Mouse (Mus musculus) layer of hippocampus, postnatal 25 days (tissue): ENCODE results near the gene Lmntd1. TPM values are rescaled to one million over a fixed set of nuclear protein-coding genes. Genes with fewer than 3 reads are reported as not detected.

ENCODE experiments used
- DNase-seq, 2 experiments: peaks; one replicate each; pipeline ENCODE4 v3.0.0; 2022; ENCODE audit warnings: mixed read lengths in 2 of 2, low spot score in 1 of 2; ENCODE audit errors: extremely low spot score in 1 of 2
- total RNA-seq, 2 experiments: library from RNA; stranded (reverse); gene quantifications; 2 replicates each; pipeline ENCODE4 v1.2.3; 2021

Lmntd1 gene
- total RNA-seq = 1 to 10 TPM in 1 of 2 experiments, under 1 TPM in 1; 0.81 to 1.9 TPM

DNA sequence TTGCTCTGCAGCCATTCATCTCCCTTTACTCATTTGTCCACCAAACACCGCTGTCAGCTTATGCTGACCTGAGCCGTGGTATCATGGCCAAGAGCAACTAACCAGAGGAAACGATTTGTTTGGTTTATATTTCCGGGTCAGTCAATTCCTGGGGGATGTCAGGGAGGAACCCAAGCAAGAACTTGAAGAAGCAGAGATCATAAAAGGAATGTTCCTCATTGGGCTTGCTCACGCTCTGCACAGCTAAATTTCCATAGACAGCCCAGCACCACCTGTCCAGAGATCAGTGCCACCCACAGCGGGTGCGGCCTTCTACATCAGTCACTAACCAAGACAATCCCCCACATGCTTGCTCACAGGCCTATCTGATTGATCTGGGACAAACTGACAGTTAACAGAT, at the start of gene Lmntd1:
Lmntd1 (minus strand) TSS at position 101 of the 400 bp plus-strand sequence.
- no peak for DNase-seq

DNA sequence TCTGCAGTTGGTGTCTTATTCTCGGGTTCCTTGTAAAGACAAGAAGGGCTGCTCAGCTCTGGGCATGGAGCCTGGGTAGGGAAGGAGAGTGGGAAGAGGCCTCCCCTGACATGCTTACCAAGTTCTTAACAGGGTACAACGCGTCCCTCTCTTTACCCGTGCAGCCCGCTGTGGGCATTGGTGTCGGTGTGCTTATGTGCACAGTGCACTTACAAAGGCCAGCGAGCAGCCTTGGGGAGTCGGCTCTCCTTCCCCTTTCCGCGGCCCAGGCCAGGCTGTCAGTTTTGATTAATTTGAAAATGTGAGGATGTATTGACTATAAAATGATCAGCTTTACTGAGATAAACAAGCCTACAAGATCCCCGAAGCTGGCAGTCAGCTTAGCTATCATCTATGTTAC, 46.8 kb upstream of the Lmntd1 start:
- no peak for DNase-seq

DNA sequence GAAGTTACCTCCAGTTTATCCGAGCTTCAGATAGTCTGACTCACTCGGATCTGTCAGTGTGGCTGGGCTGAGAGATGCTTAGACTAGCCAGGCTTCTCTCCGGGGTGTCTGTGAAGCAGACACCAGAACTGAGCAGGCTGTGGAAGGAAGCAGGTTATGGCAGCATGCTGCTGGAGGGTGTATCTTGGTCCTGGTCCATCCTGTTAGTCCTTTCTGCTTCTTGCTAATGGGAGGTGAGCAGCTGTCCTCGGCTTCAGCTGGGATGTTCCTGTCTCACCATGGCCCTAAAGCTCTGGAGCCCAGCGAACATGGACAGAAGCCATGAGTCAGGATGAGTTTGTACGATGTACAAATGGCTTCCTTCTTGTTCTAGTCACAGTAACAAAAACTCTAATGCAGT, 45.0 kb upstream of the Lmntd1 start:
- no peak for DNase-seq

DNA sequence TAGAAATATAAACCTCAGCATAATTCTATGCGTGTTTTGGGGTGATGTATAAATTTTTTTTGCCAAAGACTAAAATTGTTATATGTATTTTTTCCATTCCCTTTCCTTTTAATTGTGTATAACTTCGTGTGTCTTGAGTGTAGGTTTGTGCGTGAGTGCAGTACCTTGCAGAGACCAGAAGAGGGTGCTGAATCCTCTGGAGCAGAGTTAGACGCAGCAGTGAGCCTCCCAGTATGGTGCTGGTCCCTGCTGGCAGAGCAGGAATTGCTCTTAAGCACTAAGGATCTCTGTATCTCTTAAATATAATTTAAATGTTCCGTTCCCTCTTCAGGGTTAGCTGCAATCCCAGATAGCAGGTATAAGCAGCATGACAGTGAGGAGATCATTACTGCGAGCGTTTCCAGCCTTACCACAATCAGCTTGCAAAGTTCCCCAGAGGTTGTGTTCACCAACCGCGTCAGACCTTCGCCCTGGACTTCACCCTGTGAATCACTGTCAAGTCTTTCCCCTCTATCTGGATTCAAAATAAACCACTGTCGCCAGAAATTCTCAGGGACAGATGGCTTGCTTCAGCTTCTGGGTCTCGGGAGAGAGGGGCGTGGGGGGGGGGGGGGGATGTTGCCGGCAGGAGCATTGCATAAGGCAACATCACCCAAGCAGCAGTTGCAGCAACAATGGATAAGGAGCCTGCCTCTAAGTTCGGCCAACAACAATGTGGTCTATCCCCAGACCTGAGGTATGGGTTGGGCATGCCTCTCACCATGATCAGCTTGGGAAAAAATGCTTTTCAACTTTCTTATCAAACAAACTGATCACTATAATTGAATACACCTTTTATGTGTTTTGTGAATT, 42.8 kb upstream of the Lmntd1 start:
- DNase-seq = no peak

DNA sequence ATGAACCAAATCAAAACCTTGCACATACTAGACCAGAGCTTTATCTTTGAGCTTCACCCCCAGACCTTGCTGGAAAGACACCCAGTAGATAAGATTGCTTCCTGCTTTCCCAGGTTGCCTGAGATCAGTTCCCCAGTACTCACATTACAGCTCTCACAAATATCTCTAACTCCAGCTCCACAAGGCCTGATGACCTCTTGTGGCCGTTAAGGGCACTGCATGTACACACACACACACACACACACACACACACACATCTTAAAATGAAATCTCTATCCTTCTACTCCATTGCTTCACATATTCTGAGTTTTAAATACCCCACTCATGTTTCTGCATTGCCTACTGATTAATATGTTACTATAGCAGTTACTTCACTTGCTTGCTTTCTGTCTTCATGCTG, 41.6 kb upstream of the Lmntd1 start:
- DNase-seq = no peak

DNA sequence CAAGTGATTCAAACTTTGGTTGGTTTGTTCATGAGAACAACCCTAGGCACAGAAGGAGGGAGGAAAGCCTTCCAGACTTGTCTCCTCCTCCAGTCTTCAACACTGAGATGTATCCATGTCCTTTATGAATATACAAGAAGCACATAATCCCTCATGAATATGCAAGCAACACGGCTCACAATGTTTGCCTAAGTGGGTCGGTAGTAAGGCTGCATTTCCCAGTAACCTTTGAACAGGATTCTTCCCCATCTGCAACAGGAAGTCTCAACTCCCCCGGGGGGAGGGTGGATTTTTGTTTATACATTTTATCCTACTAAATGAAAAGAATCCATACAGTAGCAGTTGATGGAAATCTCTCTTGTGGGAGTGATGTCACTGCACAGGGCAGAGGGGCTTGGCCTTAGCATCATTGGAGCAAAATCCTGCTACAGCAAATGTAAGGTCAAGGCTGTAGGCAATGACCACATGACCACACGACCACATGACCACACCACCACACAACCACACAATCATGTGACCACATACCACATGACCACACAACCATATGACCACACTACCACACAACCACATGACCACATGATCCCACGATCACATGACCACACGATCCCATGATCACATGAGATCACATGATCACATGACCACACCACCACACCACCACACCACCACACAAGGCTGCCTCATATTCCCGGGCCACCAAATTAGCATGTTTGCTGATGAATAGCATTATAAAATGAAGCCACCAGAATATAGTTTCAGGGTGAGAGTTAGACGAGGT, 40.1 kb upstream of the Lmntd1 start:
- DNase-seq = no peak

DNA sequence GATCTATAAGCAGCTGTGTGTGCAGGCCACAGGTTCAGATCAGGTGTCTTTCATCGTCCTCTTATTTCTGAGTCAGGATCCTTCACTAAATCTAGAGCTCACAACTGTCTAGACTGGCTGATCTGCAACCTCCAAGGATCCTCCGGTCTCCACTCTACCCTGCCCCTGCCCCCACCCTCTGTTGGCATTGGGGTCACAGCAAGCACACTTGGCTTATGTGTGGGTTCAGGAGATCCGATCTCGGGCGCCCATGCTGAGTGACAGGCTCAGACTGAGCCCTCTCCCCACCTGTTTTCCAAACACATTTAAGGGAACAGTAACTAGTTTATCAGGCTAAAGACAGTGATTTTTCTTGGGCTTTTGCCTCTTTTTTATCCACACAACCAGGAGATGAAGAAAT, 39.5 kb upstream of the Lmntd1 start:
- DNase-seq = no peak

DNA sequence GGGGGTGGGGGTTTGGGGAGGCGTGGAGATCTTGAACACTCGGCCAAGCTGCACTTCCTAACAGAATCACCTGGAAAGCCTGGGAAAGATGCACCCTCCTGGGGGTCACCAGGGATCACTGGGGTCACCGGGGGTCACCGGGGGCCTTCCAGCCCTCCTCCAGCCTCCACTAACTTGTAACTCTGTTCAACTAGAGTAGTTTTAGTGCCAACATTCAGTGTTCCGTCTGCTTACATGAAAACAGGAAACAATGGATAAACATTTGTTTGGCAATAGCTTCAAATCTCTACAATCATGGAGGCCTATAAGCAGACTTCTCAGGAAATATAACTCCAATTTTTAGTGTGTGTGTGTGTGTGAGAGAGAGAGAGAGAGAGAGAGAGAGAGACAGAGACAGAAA, 38.9 kb upstream of the Lmntd1 start:
- no peak for DNase-seq

DNA sequence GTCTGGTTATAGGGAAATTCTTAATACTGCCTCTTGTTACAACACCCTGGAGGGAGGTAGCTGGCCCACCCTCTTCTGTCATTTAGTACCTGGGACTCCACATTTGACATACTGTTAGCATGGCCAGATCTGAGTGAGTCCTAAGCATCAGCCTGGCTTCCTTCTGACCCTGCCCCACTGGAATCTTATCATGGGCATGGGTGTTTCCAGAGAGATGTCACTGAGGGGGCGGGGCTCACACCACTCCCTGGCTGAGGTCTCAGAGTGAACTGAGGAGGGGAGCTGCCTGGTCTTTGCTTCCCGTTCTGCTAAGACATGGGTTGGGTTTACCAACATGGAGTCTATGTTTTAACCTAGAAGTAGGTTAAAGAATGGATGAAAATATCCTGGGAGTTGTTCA, 37.9 kb upstream of the Lmntd1 start:
- DNase-seq = no peak

DNA sequence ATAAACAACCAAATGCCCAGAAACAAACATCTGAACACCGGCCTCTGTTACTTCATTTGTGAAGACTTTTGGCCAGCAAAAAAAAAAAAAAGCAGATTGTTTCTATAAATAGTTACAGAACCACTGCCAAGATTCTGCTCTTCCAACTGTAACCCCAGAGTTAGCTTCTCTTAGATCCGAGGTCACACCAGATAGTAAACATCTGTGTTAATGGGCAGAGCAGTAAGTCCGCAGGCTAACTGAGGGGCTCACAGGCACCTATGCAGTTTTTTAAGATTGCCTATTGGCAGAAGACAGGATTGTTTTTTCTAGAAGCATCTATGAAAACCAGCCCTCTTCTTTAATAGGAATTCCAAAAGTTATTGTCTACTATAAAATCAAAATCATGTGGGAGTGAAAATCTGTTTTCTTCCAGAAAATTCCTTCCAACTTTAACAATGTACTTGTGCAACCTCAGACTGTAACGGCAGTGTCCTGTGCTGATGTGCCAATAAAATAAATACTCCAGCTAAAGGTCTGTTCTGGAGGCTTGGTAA, 26.9 kb upstream of the Lmntd1 start:
- DNase-seq = no peak

DNA sequence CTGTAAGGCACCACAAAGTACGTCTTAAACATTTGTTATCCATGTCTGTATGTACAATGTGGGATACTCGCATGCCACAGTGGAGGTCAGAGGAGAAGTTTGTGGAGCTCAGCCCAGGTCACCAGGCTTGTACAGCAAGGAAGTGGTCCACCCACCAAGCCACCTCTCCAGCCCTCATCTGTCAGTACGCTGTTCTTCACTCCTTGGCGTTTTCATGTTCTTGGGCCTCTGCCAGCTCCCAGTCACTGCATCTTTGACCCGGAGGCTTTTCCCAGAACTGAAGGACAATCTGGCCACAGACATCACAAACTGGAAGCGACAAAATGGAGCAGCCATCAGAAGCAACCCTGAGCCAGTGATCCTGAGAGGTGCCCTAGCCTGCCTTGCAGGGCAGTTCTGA, 24.1 kb upstream of the Lmntd1 start:
- no peak for DNase-seq

DNA sequence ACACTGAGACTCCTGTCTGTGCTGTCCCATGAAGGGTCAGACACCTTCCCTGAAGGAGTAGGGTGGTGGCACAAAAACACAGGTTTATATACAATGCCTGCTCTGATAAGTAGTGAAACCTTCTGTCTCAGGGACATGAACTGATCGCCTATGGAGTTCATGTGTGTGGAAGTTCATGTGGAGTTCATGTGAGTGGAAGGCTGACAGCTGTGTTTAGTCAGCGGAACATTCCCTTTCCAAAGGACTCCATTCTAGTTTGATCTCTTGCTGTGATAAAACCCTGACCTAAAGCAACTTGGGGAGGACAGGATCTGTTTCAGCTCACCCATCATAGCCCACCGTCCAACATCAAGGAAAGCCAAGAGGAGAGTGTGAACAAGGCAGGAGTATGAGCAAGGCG, 22.6 kb upstream of the Lmntd1 start:
- no peak for DNase-seq

DNA sequence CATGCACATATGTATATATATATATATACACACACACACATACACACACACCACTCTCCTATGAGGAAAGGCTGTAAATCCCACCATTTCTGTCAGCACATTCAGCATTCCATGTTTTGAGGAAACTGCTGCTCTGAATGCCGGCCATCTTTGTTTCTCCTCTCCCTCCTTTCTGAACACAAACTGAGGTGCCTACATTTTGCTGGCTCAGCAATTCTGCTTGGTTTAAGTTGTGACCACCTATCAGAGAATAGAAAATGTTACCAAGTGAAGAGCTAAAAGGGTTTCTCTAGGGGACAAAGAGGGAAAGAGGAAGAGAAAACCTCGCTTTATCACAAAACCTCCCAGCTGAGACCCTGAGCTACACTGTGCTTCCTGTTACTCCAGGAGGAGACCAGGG, 20.3 kb upstream of the Lmntd1 start:
- no peak for DNase-seq

DNA sequence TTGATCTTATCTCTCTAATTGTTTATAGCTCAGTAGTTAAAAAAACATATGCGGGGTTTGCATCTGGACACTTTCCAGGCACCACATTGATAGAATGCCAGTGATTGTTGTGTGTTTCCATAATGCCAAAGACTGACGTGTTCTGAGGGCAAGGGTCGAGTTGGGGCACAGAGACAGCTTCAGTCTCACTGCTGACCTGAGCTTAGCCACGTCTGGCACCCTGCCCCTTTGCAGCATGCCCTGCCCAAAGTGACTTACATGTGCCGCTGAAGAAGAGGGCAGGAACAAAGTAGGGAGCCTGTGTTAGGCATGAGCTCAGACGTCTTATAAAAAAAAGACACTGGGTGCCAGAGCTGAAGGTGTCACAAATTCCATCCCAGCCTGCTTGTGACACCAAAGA, 16.1 kb upstream of the Lmntd1 start:
- DNase-seq = no peak

DNA sequence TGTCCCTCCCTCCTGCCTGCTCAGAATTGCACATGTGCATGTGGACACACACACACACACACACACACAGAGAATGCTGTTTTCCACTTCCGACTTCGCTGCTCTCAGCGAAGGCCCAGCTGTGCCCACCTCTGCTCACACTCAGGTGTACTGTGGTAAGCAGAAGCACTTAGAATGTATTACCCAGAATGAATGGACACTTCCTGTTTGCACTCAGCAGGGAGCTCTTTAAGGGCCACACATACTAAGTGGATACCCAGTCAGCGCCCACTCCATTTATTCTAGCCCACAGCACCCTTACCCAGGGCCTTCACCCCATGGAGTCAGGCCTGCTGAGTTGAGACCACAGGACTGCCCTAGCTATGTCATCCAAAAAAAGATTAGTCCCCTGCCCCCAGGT, 9.0 kb upstream of the Lmntd1 start:
- DNase-seq = no peak

DNA sequence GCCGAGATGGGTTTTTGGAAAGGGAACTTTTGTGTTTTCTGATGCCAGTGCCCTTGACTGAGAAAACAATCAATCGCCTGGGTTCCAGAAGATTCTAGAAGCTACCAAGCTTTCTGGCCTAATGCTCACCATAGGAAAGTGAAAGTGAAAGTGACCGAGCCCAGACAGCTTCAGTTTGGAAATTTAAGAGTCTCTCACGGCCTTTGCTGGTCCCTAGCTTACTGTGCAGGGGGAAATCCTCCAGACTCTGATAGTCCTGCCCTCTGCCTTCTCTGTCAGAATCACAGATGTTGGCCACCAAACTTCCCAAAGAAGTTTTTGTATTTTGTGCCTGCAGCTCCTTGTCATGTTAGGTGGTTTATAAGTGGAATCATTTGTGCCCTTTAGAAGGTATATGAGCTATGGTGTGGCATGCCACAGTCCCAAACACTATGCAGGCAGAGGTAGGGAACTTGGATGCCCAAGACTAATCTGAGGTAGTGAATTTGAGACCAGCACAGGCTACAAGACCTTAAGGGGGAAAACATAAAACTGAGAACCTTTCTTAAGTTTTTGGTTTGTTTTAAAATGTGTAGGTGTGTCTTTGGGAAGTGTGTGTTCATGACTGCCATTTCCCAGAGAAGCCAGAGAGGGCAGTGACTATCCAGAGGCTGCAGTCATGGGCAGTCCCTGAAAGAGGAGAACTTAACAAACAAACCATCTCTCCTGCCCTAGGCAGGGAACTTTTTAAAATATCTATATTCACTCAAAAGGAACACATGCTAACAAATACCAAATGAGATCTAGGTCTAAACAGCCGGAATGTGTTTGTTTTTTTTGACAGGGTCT, 2.5 kb upstream of the Lmntd1 start:
- no peak for DNase-seq

DNA sequence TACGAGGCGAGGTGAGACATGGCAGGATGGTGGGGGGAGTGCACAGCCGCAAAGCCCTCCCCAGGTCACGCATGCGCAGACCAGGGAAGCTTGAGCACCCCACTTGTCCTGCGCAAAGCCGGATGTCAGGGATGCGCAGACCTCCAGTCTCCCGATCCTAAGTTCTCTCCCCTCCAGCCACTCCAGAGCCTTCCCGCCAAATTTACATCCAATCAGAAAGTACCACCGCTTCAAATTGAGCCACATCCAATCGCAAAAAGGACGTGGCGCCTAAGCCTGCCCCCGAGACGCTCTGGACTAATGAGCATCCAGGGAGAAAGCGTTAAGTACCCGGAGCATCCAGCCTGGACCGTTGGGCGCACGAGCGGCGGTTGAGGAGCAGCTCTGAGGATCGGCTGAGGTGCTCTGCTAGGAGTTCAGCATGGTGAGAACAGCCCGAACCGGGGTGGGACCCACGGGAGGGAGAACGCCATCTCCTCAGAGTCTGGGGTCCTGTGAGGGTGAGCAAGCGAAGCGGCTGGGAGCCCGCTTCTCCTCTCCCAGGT, 1.6 kb upstream of the Lmntd1 start, which contains the start of gene Tuba3b:
Tuba3b (plus strand) TSS at position 92 of the 545 bp plus-strand sequence.
- no peak for DNase-seq

DNA sequence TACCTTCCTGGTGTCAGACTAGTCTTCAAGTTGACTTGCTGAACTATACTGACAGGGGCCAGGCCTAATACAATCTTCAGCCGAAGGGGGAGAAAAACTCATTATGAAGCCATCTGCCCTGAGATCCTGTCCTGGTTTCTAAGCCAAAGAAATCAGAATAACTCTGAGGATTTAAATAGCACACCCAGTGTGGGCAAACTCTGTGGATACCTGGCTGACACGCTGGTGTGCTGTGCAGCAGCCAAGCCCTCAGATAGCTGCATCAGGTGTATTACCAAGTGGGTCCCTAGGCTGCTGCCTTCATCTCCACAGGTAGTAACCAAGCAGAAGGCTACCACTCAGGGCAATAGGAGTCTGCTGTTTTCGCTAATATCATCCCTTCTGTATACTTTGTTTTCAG, 1.5 kb downstream of the Lmntd1 start:
- DNase-seq = no peak

DNA sequence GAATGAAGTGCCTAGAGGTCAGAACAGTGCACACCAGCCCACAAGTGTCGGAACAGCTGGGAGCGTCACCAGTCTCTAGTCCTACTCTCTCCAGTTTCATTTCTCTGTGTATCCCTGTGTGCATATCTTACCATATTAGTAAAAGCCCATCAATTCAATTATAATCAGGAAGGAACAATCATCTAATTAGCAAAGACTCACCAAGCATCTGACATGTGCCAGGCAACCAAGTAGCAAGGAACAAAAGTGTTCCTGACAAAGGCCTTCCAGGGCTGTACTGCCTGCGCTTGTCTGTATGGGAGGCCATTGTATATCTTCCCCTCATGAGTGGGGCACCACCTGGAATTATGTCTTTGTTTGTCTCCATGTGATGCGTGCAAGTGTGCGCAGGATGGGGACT, 3.2 kb downstream of the Lmntd1 start:
- no peak for DNase-seq

DNA sequence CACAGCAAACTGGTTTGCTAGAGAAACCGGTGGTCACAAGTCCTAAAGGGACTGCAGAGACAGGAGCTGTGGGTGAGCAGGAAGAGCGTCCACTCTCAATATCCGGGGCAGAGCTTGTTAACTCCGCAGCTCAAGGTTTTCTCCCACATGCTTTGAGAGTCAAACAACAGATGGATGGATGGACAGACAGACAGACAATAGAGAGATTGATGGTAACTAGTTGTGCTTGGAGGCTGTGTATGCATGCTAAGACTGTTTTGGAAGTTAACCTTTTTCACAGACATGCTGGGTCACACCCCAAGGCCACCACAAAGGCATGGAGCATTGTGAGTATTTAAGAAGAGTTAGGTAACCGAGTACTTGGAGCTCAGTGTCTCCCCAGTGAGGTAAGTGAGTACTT, 5.4 kb downstream of the Lmntd1 start:
- no peak for DNase-seq
